ENCODE assay signal across 7 mouse cellular contexts in the genomic region with DNA sequence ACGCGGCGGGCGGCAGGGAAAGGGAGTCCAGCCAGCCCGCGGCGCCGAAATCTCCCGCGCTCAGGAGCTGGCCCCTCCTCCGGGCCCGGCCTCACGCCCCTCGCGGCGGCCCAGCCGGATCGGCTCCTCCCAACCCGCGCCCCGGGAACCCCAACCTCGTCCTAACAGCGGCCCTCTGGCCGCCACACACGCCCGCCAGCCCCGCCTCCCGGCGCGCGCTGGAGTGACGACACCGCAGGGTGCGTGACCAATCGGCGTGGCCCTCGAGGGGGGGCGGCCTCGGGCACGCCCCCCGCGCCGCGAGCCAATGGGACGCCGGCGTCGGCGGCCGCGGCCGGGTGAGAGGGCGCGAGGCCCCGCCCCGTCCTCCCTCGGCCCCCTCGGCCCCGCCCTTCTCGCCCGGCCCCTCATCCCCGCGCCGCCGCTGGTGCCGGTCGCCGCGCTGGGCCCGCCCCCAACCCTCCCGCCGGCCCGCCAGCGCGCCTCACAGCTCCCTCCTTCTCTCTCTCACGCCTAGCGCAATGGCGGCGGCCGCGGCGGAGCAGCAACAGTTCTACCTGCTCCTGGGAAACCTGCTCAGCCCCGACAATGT. TPM values are rescaled to one million over a fixed set of nuclear protein-coding genes. Genes with fewer than 3 reads are reported as not detected.
A peak's percentile ranks its signal among the peaks of the same experiment; 100 is the strongest.
DNase-seq lines count a peak whose midpoint lies in the region; ATAC-seq lines count a peak whose summit lies in the region.

A gene (plus strand): TSS at position 492 of the 592 bp plus-strand sequence.

- H3K4me2 ChIP-seq in embryonic facial prominence, embryonic 11.5 days (ENCODE audit: low read depth, low read length), result peak within 1 kb of the TSS; percentile 89
- peak within 1 kb of the TSS; percentile 92 for H3K4me2 ChIP-seq in limb, embryonic 11.5 days (ENCODE audit: low read depth, severe bottlenecking)
- peak within 1 kb of the TSS; percentile 94 for H3K4me2 ChIP-seq in midbrain, embryonic 14.5 days (ENCODE audit: low read length)

- 0% methylated on average over 49 of the region's 83 CpGs for WGBS in embryonic facial prominence, embryonic 11.5 days
- under 1% methylated on average over 45 of the region's 83 CpGs for WGBS in limb, embryonic 11.5 days
- WGBS in midbrain, embryonic 14.5 days, result under 1% methylated on average over 80 of the region's 83 CpGs

- H3K27ac ChIP-seq in embryonic facial prominence, embryonic 11.5 days (replicated peaks; ENCODE audit: low read depth, low read length), result peak within 1 kb of the TSS; percentile 83
- peak within 1 kb of the TSS; percentile 86 for H3K27ac ChIP-seq in limb, embryonic 11.5 days (replicated peaks; ENCODE audit: low read depth, low read length)
- H3K27ac ChIP-seq in midbrain, embryonic 14.5 days (replicated peaks; ENCODE audit: low read depth, low read length), result peak within 1 kb of the TSS; percentile 92

- no peaks in the 10 kb centered on the region for H3K36me3 ChIP-seq in embryonic facial prominence, embryonic 11.5 days (replicated peaks; ENCODE audit: control insufficient read depth, insufficient read depth, low read depth, low read length)
- H3K36me3 ChIP-seq in limb, embryonic 11.5 days (ENCODE audit: control insufficient read depth, insufficient read depth, low read length), result no peaks in the 10 kb centered on the region
- no peaks in the 10 kb centered on the region for H3K36me3 ChIP-seq in midbrain, embryonic 14.5 days (ENCODE audit: control insufficient read depth, insufficient read depth, low read length)

- no peaks in the 10 kb centered on the region for H3K9me3 ChIP-seq in embryonic facial prominence, embryonic 11.5 days (replicated peaks; ENCODE audit: control insufficient read depth, low read length)
- no peaks in the 10 kb centered on the region for H3K9me3 ChIP-seq in limb, embryonic 11.5 days (ENCODE audit: control insufficient read depth, low read length)
- H3K9me3 ChIP-seq in midbrain, embryonic 14.5 days (ENCODE audit: control insufficient read depth, low read length), result no peaks in the 10 kb centered on the region

- no peaks in the 10 kb centered on the region for H3K27me3 ChIP-seq in embryonic facial prominence, embryonic 11.5 days (ENCODE audit: control insufficient read depth, insufficient read depth, low read length)
- no peaks in the 10 kb centered on the region for H3K27me3 ChIP-seq in limb, embryonic 11.5 days (ENCODE audit: control insufficient read depth, insufficient read depth, low read length)
- no peaks in the 10 kb centered on the region for H3K27me3 ChIP-seq in midbrain, embryonic 14.5 days (ENCODE audit: control insufficient read depth, insufficient read depth, low read length)

- peak within 1 kb of the TSS; percentile 77 for H3K4me3 ChIP-seq in embryonic facial prominence, embryonic 11.5 days (ENCODE audit: low read depth, low read length)
- H3K4me3 ChIP-seq in limb, embryonic 11.5 days (ENCODE audit: low read depth, low read length), result peak within 1 kb of the TSS; percentile 78
- H3K4me3 ChIP-seq in midbrain, embryonic 14.5 days (replicated peaks; ENCODE audit: low read depth, low read length), result peak within 1 kb of the TSS; percentile 75

- H3K4me1 ChIP-seq in embryonic facial prominence, embryonic 11.5 days (ENCODE audit: control insufficient read depth, insufficient read depth, low read length), result no peaks in the 10 kb centered on the region
- H3K4me1 ChIP-seq in limb, embryonic 11.5 days (ENCODE audit: control insufficient read depth, insufficient read depth, low read length), result 0 out of 2 replicates have a peak, but pooled peaks cover 3% of the 10 kb centered on the region
- peaks cover 12% of the 10 kb centered on the region for H3K4me1 ChIP-seq in midbrain, embryonic 14.5 days (ENCODE audit: control insufficient read depth, insufficient read depth, low read length)

- peak; percentile 96 for ATAC-seq in embryonic facial prominence, embryonic 11.5 days (replicated peaks; ENCODE audit: insufficient number of reproducible peaks, low FRiP score, low TSS enrichment, low read depth)
- ATAC-seq in limb, embryonic 11.5 days (ENCODE audit: insufficient number of reproducible peaks, low FRiP score, low TSS enrichment, low read depth), result peak; percentile 96
- ATAC-seq in midbrain, embryonic 14.5 days (ENCODE audit: low FRiP score, low TSS enrichment), result peak; percentile 95

- peak; percentile 98 for DNase-seq in adrenal gland, postnatal 14 days
- peak; percentile 98 for DNase-seq in embryonic facial prominence, embryonic 11.5 days (ENCODE audit: low spot score)
- DNase-seq in heart, adult 11 months, result peak; percentile 100
- DNase-seq in kidney, adult 18-20 months, result peak; percentile 96
- DNase-seq in limb, embryonic 11.5 days (ENCODE audit: low spot score), result peak; percentile 98
- peak; percentile 99 for DNase-seq in midbrain, embryonic 14.5 days
- DNase-seq in spleen, adult 18-20 months, result peak; percentile 92 to 94

- peak within 1 kb of the TSS; percentile 84 for H3K9ac ChIP-seq in embryonic facial prominence, embryonic 11.5 days (replicated peaks; ENCODE audit: low read length)
- H3K9ac ChIP-seq in limb, embryonic 11.5 days (ENCODE audit: low read length), result peak within 1 kb of the TSS; percentile 82
- peak within 1 kb of the TSS; percentile 85 for H3K9ac ChIP-seq in midbrain, embryonic 14.5 days (replicated peaks; ENCODE audit: low read length)

RNA-seq across cellular contexts. Expression of the gene that starts here (rescaled TPM):
- total RNA-seq in adrenal gland, postnatal 14 days (2021), result 70.5 and 77.0 TPM in 2 replicates
- polyA plus RNA-seq in embryonic facial prominence, embryonic 11.5 days (2014; fragmentation: Nextera tagmentation; extraction: Ambion mirVana), result 144 and 151 TPM in 2 replicates
- polyA plus RNA-seq in limb, embryonic 11.5 days (2014; fragmentation: Nextera tagmentation; extraction: Ambion mirVana), result 131 and 142 TPM in 2 replicates
- polyA plus RNA-seq in midbrain, embryonic 14.5 days (2014; fragmentation: Nextera tagmentation; extraction: Ambion mirVana), result 57.5 and 77.8 TPM in 2 replicates

Comparison
In these comparisons a context has a peak if more than half of its experiments do, and no peak if none do; other contexts are left out.
1. Peak in every context shown above with its lines: DNase-seq, ATAC-seq, H3K4me3 ChIP-seq and H3K27ac ChIP-seq.